Comparison of ENCODE assay signal across 8 mouse cellular contexts in the genomic region with DNA sequence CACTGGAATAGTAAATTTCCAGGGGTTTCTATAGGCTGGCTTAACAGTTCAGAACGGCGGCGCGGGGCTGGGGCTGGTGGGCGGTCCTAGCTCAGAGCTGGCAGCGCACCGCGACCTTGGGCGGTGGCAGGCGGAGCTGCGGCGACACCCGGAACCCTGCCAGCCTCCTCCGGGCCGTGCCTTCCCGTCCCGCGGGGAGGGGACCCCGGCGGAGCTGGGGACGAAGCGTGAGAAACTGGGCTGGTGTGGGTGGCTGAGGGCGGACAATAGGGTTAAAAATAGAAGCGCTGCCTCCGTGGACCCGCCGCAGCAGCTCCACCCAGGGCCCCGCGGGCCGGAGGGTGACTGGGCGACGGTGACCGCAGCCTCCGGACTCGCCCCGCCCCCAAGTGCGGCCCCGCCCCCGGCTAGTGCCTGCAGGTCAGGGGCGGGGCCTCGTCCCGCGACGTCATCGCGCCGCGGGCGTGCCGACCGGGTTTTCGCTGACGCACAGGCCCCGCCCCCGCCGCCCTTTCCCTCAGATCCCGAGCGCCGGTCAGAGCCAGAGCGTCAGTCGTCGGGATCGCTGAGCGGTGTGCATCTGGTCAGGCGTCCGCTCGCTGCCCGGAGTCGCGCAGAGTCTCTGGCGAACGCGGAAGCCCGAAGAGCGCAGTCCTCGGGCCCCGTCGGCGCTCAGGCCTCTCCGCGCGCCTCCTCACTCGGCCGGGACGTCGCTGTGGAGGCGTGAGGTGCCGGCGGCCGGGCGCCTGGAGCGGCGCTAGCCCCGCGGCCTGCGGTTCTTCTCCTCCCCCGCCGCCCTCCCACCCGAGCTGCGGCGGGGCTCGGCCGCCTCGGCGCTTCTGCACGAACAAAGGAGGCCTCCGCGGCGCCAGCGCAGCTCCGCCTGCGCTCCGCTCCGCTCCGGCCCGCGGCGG. TPM values are rescaled to one million over a fixed set of nuclear protein-coding genes. Genes with fewer than 3 reads are reported as not detected.
A peak's percentile ranks its signal among the peaks of the same experiment; 100 is the strongest.
DNase-seq lines count a peak whose midpoint lies in the region; ATAC-seq lines count a peak whose summit lies in the region.

Gene Zfand5, plus strand, starts transcription at position 538 of the 914 bp plus-strand sequence.

- ATAC-seq in common myeloid progenitor, adult 5-6 weeks (replicated peaks; ENCODE audit: low read depth, poor library complexity, severe bottlenecking) = peak; percentile 74

- no peaks in the 10 kb centered on the region for H3K9me3 ChIP-seq in megakaryocyte, embryonic 14.5 days

- peak within 1 kb of the TSS; percentile 95 for H3K4me3 ChIP-seq in megakaryocyte, embryonic 14.5 days (replicated peaks)

- peaks cover 25% of the 10 kb centered on the region for H3K36me3 ChIP-seq in megakaryocyte, embryonic 14.5 days (replicated peaks; ENCODE audit: low read length)

- H3K27me3 ChIP-seq in megakaryocyte, embryonic 14.5 days (replicated peaks) = no peaks in the 10 kb centered on the region

- H3K4me1 ChIP-seq in megakaryocyte, embryonic 14.5 days = peaks cover 29% of the 10 kb centered on the region

- DNase-seq in ZHBTc4 (ENCODE audit: low read depth, low spot score) = peak; percentile 97
- peak; percentile 99 for DNase-seq in gastrocnemius, adult 8-10 months (ENCODE audit: low spot score in 2 of 2)
- peak; percentile 78 for DNase-seq in hindlimb bud, embryonic 11.5 days (ENCODE audit: extremely low spot score, low read depth, low spot score)
- peak; percentile 94 to 97 for DNase-seq in left cerebral cortex, adult 8-10 months (ENCODE audit: low spot score in 2 of 2)
- DNase-seq in right cerebral cortex, postnatal 10 days (ENCODE audit: low spot score in 2 of 2) = peak; percentile 98 to 99
- peak; percentile 100 for DNase-seq in urinary bladder, postnatal 25 days (ENCODE audit: low spot score)

RNA-seq across cellular contexts. Expression of gene Zfand5, which starts in this region (rescaled TPM):
- 152 and 154 TPM in 2 replicates for total RNA-seq in common myeloid progenitor, adult 5-6 weeks (2017)
- 100 to 1,000 TPM; 247 to 295 (median 262) TPM for total RNA-seq in gastrocnemius, adult 8-10 months (2022)
- 100 to 1,000 TPM; 146 to 182 (median 163) TPM for total RNA-seq in left cerebral cortex, adult 8-10 months (2022)
- polyA plus RNA-seq in megakaryocyte, embryonic 14.5 days (2012; ENCODE audit: insufficient read depth, low replicate concordance) = 54.3 and 143 TPM in 2 replicates

Comparison
In these comparisons a context has a peak if more than half of its experiments do, and no peak if none do; other contexts are left out.
1. Peak in every context shown above with its lines: DNase-seq, ATAC-seq and H3K4me3 ChIP-seq.